Mouse (Mus musculus): ENCODE results near the gene Zfp319.

DNA sequence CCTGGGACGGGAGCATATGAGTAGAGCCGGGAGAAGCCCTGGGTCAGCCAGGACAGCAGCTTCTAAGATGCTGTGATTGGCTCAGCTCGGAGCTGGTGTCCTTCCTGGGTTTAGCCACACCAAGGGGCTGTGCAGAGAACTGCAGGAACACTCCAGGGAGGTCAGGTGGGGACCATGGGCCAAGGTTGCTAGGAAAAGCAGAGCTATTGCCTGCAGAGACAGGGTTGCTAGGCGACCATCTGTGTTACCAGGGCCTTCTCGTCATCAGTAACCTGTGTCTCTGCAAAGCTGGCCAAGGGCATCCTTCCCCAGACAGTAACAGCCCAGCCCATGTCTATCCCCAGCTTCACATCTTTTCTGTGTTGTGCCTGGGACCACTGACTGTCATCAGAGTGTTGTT is 50.3 kb downstream of the Zfp319 start:
- TF ChIP-seq POLR2A (IDR thresholded peaks at IDR 0.05; ENCODE audit: insufficient read length, low read depth) (no peak), E2F4 (IDR thresholded peaks at IDR 0.05; ENCODE audit: insufficient read depth) (no peak), REST (IDR thresholded peaks at IDR 0.05; ENCODE audit: insufficient read depth, insufficient read length) (no peak), SRF (IDR thresholded peaks at IDR 0.05; ENCODE audit: control insufficient read depth, insufficient read length, low read depth) (no peak), TCF12 (IDR thresholded peaks at IDR 0.05; ENCODE audit: insufficient read depth, poor library complexity, severe bottlenecking) (no peak), USF1 (IDR thresholded peaks at IDR 0.05; ENCODE audit: low read depth) (no peak), POLR2AphosphoS2 (IDR thresholded peaks at IDR 0.05; ENCODE audit: insufficient read length, low read depth) (no peak)

Measured in myocyte (in vitro differentiated cells).